In genomic region chr2:27108144-27108543, GRCm38 (mm10) we compare ENCODE assay signal across 26 mouse cellular contexts. TPM values are rescaled to one million over a fixed set of nuclear protein-coding genes. Genes with fewer than 3 reads are reported as not detected.
DNase-seq lines count a peak whose midpoint lies in the region; ATAC-seq lines count a peak whose summit lies in the region.
"Had no signal": no experiment of that assay in that cellular context is flagged by ENCODE, and none has a peak within 500 bp of the region (broad histone marks: within the 10 kb centered on the region; RNA-seq: fewer than 3 reads in every experiment).

No protein-coding gene starts in this region.

- no peak overlapping the region for H3K4me3 ChIP-seq in hindbrain, embryonic 10.5 days
- H3K4me3 ChIP-seq in hindbrain, embryonic 16.5 days (ENCODE audit: low read length), result no peak overlapping the region
- H3K4me3 ChIP-seq: forebrain, embryonic 12.5 days; forebrain, embryonic 15.5 days; heart, embryonic 12.5 days; heart, embryonic 15.5 days; hindbrain, embryonic 15.5 days had no signal

- no peak overlapping the region for H3K9ac ChIP-seq in hindbrain, embryonic 16.5 days (ENCODE audit: low read depth, low read length)
- H3K9ac ChIP-seq: forebrain, embryonic 12.5 days; forebrain, embryonic 15.5 days; heart, embryonic 12.5 days; heart, embryonic 15.5 days; hindbrain, embryonic 15.5 days had no signal

- ATAC-seq in hindbrain, embryonic 16.5 days, result no peak
- no peak for ATAC-seq in erythroid progenitor cell, adult 5-6 weeks (replicated peaks; ENCODE audit: low FRiP score, poor library complexity, severe bottlenecking)
- ATAC-seq: forebrain, embryonic 15.5 days; inflammation-experienced regulatory T-cells, adult 6 months; Patski had no signal

- H3K4me2 ChIP-seq in hindbrain, embryonic 16.5 days (ENCODE audit: low read length), result no peak overlapping the region
- H3K4me2 ChIP-seq: forebrain, embryonic 12.5 days; forebrain, embryonic 15.5 days; heart, embryonic 12.5 days; heart, embryonic 15.5 days; hindbrain, embryonic 15.5 days had no signal

- H3K9me3 ChIP-seq in hindbrain, embryonic 10.5 days, result no peaks in the 10 kb centered on the region
- no peaks in the 10 kb centered on the region for H3K9me3 ChIP-seq in hindbrain, embryonic 16.5 days (ENCODE audit: control insufficient read depth, low read length)
- H3K9me3 ChIP-seq: forebrain, embryonic 12.5 days; forebrain, embryonic 15.5 days; G1E; heart, embryonic 12.5 days; heart, embryonic 15.5 days; hindbrain, embryonic 15.5 days had no signal

- H3K4me1 ChIP-seq in hindbrain, embryonic 10.5 days (replicated peaks), result peaks cover 61% of the 10 kb centered on the region
- H3K4me1 ChIP-seq in hindbrain, embryonic 16.5 days (ENCODE audit: control insufficient read depth, insufficient read depth, low read depth, low read length), result peaks cover 5% of the 10 kb centered on the region

- intact Hi-C loops in left cerebral cortex, postnatal 4 days (cut with DNase I), result no loop called here

- DNase-seq in hindbrain, embryonic 10.5 days (ENCODE audit: low spot score), result no peak
- peak; percentile 63 for DNase-seq in left cerebral cortex, postnatal 4 days
- DNase-seq in left cerebral cortex, adult 18-20 months (ENCODE audit: low spot score in 2 of 2), result no peak
- peak; percentile 54 for DNase-seq in retina, postnatal 1 day
- no peak for DNase-seq in retina, embryonic 14.5 days (ENCODE audit: low spot score)
- DNase-seq: adrenal gland, postnatal 10 days; adrenal gland, postnatal 36 days; B cell, adult 2 months; cerebellum, adult 11 months; gastrocnemius, postnatal 25 days; heart, adult 18-20 months; heart, postnatal 10 days; heart, postnatal 36 days had no signal

- peak overlapping the region; percentile 12; the same call in 1 of the 2 replicates for H3K27ac ChIP-seq in hindbrain, embryonic 10.5 days
- H3K27ac ChIP-seq in hindbrain, embryonic 16.5 days (ENCODE audit: low read depth, low read length), result no peak overlapping the region
- H3K27ac ChIP-seq: forebrain, embryonic 12.5 days; forebrain, embryonic 15.5 days; heart, embryonic 15.5 days; hindbrain, embryonic 15.5 days had no signal

- peaks cover 37% of the 10 kb centered on the region; the same call in 1 of the 2 replicates for H3K27me3 ChIP-seq in hindbrain, embryonic 10.5 days (ENCODE audit: insufficient read depth, poor library complexity, severe bottlenecking)
- H3K27me3 ChIP-seq in hindbrain, embryonic 16.5 days (replicated peaks; ENCODE audit: control insufficient read depth, insufficient read depth, low read length), result no peaks in the 10 kb centered on the region
- H3K27me3 ChIP-seq: forebrain, embryonic 15.5 days; hindbrain, embryonic 15.5 days had no signal

- WGBS in hindbrain, embryonic 10.5 days, result 69% methylated on average over 2 of the region's 2 CpGs
- 56% methylated on average over 2 of the region's 2 CpGs for WGBS in hindbrain, embryonic 16.5 days

- no peaks in the 10 kb centered on the region for H3K36me3 ChIP-seq in hindbrain, embryonic 10.5 days
- no peaks in the 10 kb centered on the region for H3K36me3 ChIP-seq in hindbrain, embryonic 16.5 days (ENCODE audit: control insufficient read depth, insufficient read depth, low read length)
- H3K36me3 ChIP-seq: forebrain, embryonic 12.5 days; forebrain, embryonic 15.5 days; G1E; hindbrain, embryonic 15.5 days had no signal

RNA-seq across cellular contexts. Expression of gene Adamtsl2, which starts 29.0 kb away (rescaled TPM):
- polyA plus RNA-seq in hindbrain, embryonic 10.5 days (2016; fragmentation: Nextera tagmentation; extraction: Ambion mirVana), result 4.0 and 7.0 TPM in 2 replicates
- polyA plus RNA-seq in hindbrain, embryonic 16.5 days (2015; fragmentation: Nextera tagmentation; extraction: Ambion mirVana), result 9.6 and 11.8 TPM in 2 replicates
- total RNA-seq in left cerebral cortex, postnatal 4 days (2021), result 10 to 100 TPM; 23.8 to 25.1 TPM
- 10 to 100 TPM; 15.5 to 21.8 TPM for total RNA-seq in left cerebral cortex, adult 18-20 months (2021)
- not detected in 2 replicates for total RNA-seq in erythroid progenitor cell, adult 5-6 weeks (2015; ENCODE audit: low replicate concordance)
- total RNA-seq in erythroid progenitor cell, adult 5-6 weeks (2017; ENCODE audit: low replicate concordance), result not detected in 2 replicates
- polyA plus RNA-seq: G1E; inflammation-experienced regulatory T-cells, adult 6 months had no signal

RNA-seq across cellular contexts. Expression of gene Fam163b, which starts 34.1 kb away (rescaled TPM):
- polyA plus RNA-seq in hindbrain, embryonic 10.5 days (2016; fragmentation: Nextera tagmentation; extraction: Ambion mirVana), result 0.26 TPM in 2 replicates
- 10.2 and 10.3 TPM in 2 replicates for polyA plus RNA-seq in hindbrain, embryonic 16.5 days (2015; fragmentation: Nextera tagmentation; extraction: Ambion mirVana)
- 10 to 100 TPM; 55.8 to 61.9 TPM for total RNA-seq in left cerebral cortex, postnatal 4 days (2021)
- 100 to 1,000 TPM in 1 of 2 experiments, 10 to 100 TPM in 1; 98.9 to 107 TPM for total RNA-seq in left cerebral cortex, adult 18-20 months (2021)
- total RNA-seq in erythroid progenitor cell, adult 5-6 weeks (2015; ENCODE audit: low replicate concordance), result not detected in 2 replicates
- total RNA-seq in erythroid progenitor cell, adult 5-6 weeks (2017; ENCODE audit: low replicate concordance), result not detected in 2 replicates
- total RNA-seq: CH12.LX; gastrocnemius, postnatal 25 days had no signal
- polyA plus RNA-seq: G1E; inflammation-experienced regulatory T-cells, adult 6 months; Patski had no signal

RNA-seq across cellular contexts. Expression of gene Mymk, which starts 36.2 kb away (rescaled TPM):
- polyA plus RNA-seq in hindbrain, embryonic 10.5 days (2016; fragmentation: Nextera tagmentation; extraction: Ambion mirVana), result 0.11 and 0.29 TPM in 2 replicates
- polyA plus RNA-seq in hindbrain, embryonic 16.5 days (2015; fragmentation: Nextera tagmentation; extraction: Ambion mirVana), result 0.21 and 3.5 TPM in 2 replicates
- total RNA-seq in left cerebral cortex, postnatal 4 days (2021), result under 1 TPM in 1 of 2 experiments, not detected in 1; 0.42 TPM
- under 1 TPM; 0.52 to 1.00 TPM for total RNA-seq in left cerebral cortex, adult 18-20 months (2021)
- total RNA-seq in erythroid progenitor cell, adult 5-6 weeks (2015; ENCODE audit: low replicate concordance), result not detected in 2 replicates
- total RNA-seq in erythroid progenitor cell, adult 5-6 weeks (2017; ENCODE audit: low replicate concordance), result not detected in 2 replicates
- total RNA-seq: adrenal gland, adult 18-20 months; adrenal gland, postnatal 36 days; CH12.LX; heart, adult 18-20 months; heart, postnatal 36 days had no signal
- polyA plus RNA-seq: G1E; inflammation-experienced regulatory T-cells, adult 6 months had no signal

RNA-seq across cellular contexts. Expression of gene Dbh, which starts 56.9 kb away (rescaled TPM):
- 4.3 and 4.9 TPM in 2 replicates for polyA plus RNA-seq in hindbrain, embryonic 10.5 days (2016; fragmentation: Nextera tagmentation; extraction: Ambion mirVana)
- 4.9 and 5.8 TPM in 2 replicates for polyA plus RNA-seq in hindbrain, embryonic 16.5 days (2015; fragmentation: Nextera tagmentation; extraction: Ambion mirVana)
- under 1 TPM; 0.30 to 0.58 TPM for total RNA-seq in left cerebral cortex, postnatal 4 days (2021)
- under 1 TPM; 0.23 to 0.26 TPM for total RNA-seq in left cerebral cortex, adult 18-20 months (2021)
- not detected in 2 replicates for total RNA-seq in erythroid progenitor cell, adult 5-6 weeks (2015; ENCODE audit: low replicate concordance)
- total RNA-seq in erythroid progenitor cell, adult 5-6 weeks (2017; ENCODE audit: low replicate concordance), result not detected in 2 replicates
- total RNA-seq: CH12.LX; gastrocnemius, adult 8-10 months; gastrocnemius, postnatal 25 days had no signal
- polyA plus RNA-seq: forebrain, embryonic 12.5 days; forebrain, embryonic 15.5 days; G1E; Patski had no signal

Comparison
In these comparisons a context has a peak if more than half of its experiments do, and no peak if none do; other contexts are left out.
1. DNase-seq: peak in left cerebral cortex, postnatal 4 days (single experiment) and retina, postnatal 1 day (single experiment); none in hindbrain, embryonic 10.5 days (single experiment), left cerebral cortex, adult 18-20 months (0 of 2) and retina, embryonic 14.5 days (single experiment).
2. RNA of gene Adamtsl2, which starts 29.0 kb away (total RNA-seq): 23.8 to 25.1 TPM in left cerebral cortex, postnatal 4 days and 15.5 to 21.8 TPM in left cerebral cortex, adult 18-20 months; not detected in erythroid progenitor cell, adult 5-6 weeks; every median in the first group is over 10 times any median in the second.
3. RNA of gene Fam163b, which starts 34.1 kb away (total RNA-seq): 98.9 to 107 TPM in left cerebral cortex, adult 18-20 months and 55.8 to 61.9 TPM in left cerebral cortex, postnatal 4 days; not detected in erythroid progenitor cell, adult 5-6 weeks; every median in the first group is over 10 times any median in the second.